Mouse (Mus musculus) B cell, adult 62 days (primary cell): Measurements from ENCODE around the gene Rcc2. TPM values are rescaled to one million over a fixed set of nuclear protein-coding genes. Genes with fewer than 3 reads are reported as not detected.

Experiments used
- total RNA-seq: library from RNA; stranded (reverse); gene quantifications from 4 replicates; pipeline ENCODE4 v1.2.4, GENCODE M21; 2023

Gene Rcc2
- 173 to 191 TPM (median 177 TPM) in 4 replicates for total RNA-seq

DNA sequence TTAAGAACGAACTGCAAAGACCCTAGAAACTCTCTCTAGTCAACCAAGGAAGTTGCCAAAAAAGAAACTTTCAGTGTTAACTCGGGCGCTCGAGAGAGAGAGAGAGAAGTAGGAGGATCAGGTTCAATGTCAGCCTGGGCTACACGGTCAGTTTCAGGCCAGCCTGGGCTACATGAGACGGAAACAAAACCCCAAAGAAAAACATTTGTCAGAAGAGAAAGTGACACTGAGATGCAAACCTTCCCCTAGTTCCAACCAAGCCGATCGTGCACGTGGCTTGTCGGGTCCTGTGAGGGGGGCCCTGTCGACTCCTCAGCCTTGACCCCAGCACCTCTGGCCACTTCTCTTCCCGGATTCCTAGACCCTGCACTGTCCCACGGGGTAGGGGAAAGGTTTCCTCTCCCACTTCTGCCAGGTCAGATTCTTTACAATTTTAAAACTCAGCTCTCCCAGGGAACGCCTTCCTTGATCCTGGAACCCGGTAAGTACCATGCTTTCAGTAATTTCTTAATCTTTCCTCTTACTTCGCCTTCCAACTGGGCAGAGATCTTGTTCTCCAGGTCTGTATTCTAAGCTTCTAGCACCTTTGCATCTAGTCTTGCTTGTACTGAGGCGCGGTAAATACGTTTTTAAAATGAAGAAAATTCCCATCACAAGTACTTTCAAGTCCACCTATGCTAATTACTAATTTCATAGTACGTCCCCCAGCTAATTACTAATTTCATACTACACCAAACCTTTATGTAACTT, at the start of gene Rcc2:
Gene Rcc2 (plus strand): TSS at position 273 of the 750 bp plus-strand sequence.

GRCm38 (mm10) chr4:140665760-140666159, 34.6 kb upstream of the Rcc2 start, which contains the start of gene Arhgef10l:
Gene Arhgef10l, minus strand, starts transcription at chr4:140666012.

GRCm38 (mm10) chr4:140742543-140742942, 42.2 kb downstream of the Rcc2 start, which contains the start of gene Padi6:
Gene Padi6, minus strand, starts transcription at chr4:140742643.

Other genes starting within 250 kb of the Rcc2 start
- 0.17 to 0.88 TPM in 2 of 4 replicates, not detected in the others for gene Arhgef10l, start 34.5 kb upstream of the Rcc2 start, total RNA-seq
- gene Padi6, start 42.1 kb downstream of the Rcc2 start, total RNA-seq = 0.24 TPM in 1 of 4 replicates, not detected in the others
- 0.38 to 0.66 TPM (median 0.50 TPM) in 4 replicates for gene Padi4, start 73.7 kb downstream of the Rcc2 start, total RNA-seq
- gene Padi3, start 110.1 kb downstream of the Rcc2 start, total RNA-seq = 0.19 TPM in 1 of 4 replicates, not detected in the others
- gene Padi1, start 145.2 kb downstream of the Rcc2 start, total RNA-seq = 0.49 TPM in 1 of 4 replicates, not detected in the others
- 11.0 to 13.6 TPM (median 12.8 TPM) in 4 replicates for gene Padi2, start 205.8 kb downstream of the Rcc2 start, total RNA-seq